Mouse (Mus musculus) thymus, adult 2 months (tissue): ENCODE data around the gene Anks3.

Experiments
- CTCF ChIP-seq: fragments of 200-500 bp; IDR thresholded peaks from 2 replicates; pipeline ENCODE4 v1.5.1; 2012; ENCODE audit warnings: mild to moderate bottlenecking, control low read depth, low read length, moderate library complexity, borderline replicate concordance; ENCODE audit not compliant: control insufficient read depth, poor library complexity, insufficient read depth; ENCODE audit errors: extremely low read depth
- POLR2A ChIP-seq: fragments of 200-500 bp; IDR thresholded peaks from 2 replicates; pipeline ENCODE4 v1.6.1; 2012; ENCODE audit warnings: mild to moderate bottlenecking, low read length, control low read depth, moderate library complexity; ENCODE audit not compliant: control insufficient read depth, poor library complexity, insufficient read depth; ENCODE audit errors: extremely low read depth

GRCm38 (mm10) chr16:4976180-4976579, 12.2 kb upstream of the Anks3 start:
- TF ChIP-seq CTCF (no peak), POLR2A (no peak)
